Mouse (Mus musculus): ENCODE data around the gene Tcf7l2.

DNA sequence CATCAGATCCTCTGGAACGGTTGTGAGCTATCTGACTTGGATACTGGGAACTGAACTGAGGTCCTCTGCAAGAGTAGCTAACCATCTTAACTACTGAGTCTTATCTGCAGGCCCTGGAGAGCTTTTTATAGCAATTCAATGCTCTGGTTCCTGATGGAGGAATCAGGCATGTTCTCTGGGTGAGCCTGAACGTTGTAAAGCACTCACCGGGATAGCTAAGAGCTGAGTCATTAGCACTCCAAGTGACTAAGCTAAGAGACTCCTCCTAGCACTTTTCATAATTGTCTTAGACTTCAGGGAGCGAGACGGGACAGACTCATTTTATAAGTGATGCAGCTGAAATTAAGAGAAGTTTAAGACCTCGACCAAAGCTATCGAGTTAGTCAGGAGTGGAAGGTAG, 53.7 kb downstream of the Tcf7l2 start:
- TF ChIP-seq CTCF (IDR thresholded peaks at IDR 0.05; ENCODE audit: low read depth) (no peak), EP300 (IDR thresholded peaks at IDR 0.05; ENCODE audit: low read depth) (no peak)

Data from heart, postnatal 0 days (tissue).